Mouse (Mus musculus): Measurements from ENCODE around the gene Castor1. TPM values are rescaled to one million over a fixed set of nuclear protein-coding genes. Genes with fewer than 3 reads are reported as not detected.

The Castor1 gene
- polyA plus RNA-seq, 1 experiment from 2014 or later: 4.1 TPM

GRCm38 (mm10) chr11:4257756-4258155, 39.7 kb downstream of the Castor1 start:
- no peak overlapping the region for H3K9ac ChIP-seq
- H3K36me3 ChIP-seq: no peaks in the 10 kb centered on the region
- H3K27ac ChIP-seq (replicated peaks): no peak overlapping the region
- no peak for ATAC-seq (ENCODE audit: low read depth)
- H3K4me2 ChIP-seq: no peak overlapping the region
- peaks cover 28% of the 10 kb centered on the region for H3K4me1 ChIP-seq (replicated peaks)
- no peaks in the 10 kb centered on the region for H3K27me3 ChIP-seq
- no peaks in the 10 kb centered on the region for H3K9me3 ChIP-seq
- no peak overlapping the region for H3K4me3 ChIP-seq
- WGBS: 47% methylated on average over 5 of the region's 5 CpGs

- Histone ChIP-seq H3K36me3 (no peaks in the 10 kb centered on the region), H3K9ac (0 out of 2 replicates have a peak overlapping the region, but pooled peaks have one; percentile 41), H3K4me3 (peak overlapping the region; percentile 22), H3K27me3 (0 out of 2 replicates have a peak, but pooled peaks cover 4% of the 10 kb centered on the region), H3K27ac (replicated peaks) (no peak overlapping the region), H3K9me3 (no peaks in the 10 kb centered on the region), H3K4me1 (replicated peaks) (peaks cover 30% of the 10 kb centered on the region), H3K4me2 (peak overlapping the region; percentile 51)
- ATAC-seq (ENCODE audit: low read depth): peak; percentile 44
- under 1% methylated on average over 7 of the region's 7 CpGs for WGBS
Observed at GRCm38 (mm10) chr11:4258657-4259082, 40.6 kb downstream of the Castor1 start.

GRCm38 (mm10) chr11:4260463-4261187, 42.6 kb downstream of the Castor1 start:
- Histone ChIP-seq H3K27me3 (peaks cover 23% of the 10 kb centered on the region), H3K9me3 (no peaks in the 10 kb centered on the region), H3K4me1 (replicated peaks) (peaks cover 30% of the 10 kb centered on the region), H3K4me3 (no peak overlapping the region), H3K4me2 (no peak overlapping the region), H3K27ac (replicated peaks) (no peak overlapping the region), H3K36me3 (no peaks in the 10 kb centered on the region), H3K9ac (no peak overlapping the region)
- no peak for ATAC-seq (ENCODE audit: low read depth)
- 44% methylated on average over 14 of the region's 14 CpGs for WGBS

DNA sequence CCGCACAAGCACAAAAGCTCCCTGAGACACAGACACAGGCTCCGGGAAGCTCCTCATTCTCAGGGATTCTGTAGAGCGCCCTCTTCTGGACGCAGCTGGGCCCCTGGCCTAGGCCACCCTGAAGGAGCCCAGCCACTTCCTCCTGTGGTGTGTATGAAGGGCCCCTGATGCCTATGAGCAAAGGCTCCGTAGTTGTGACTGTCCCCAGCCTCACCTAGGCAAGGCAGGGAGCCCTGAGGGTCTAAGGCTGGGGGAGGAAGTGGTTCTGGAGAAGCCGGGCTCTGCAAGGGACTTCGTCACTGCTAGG, 43.1 kb downstream of the Castor1 start:
- H3K27ac ChIP-seq (replicated peaks): no peak overlapping the region
- peaks cover 29% of the 10 kb centered on the region for H3K27me3 ChIP-seq
- no peak for ATAC-seq (ENCODE audit: low read depth)
- 45% methylated on average over 7 of the region's 7 CpGs for WGBS
- no peaks in the 10 kb centered on the region for H3K9me3 ChIP-seq
- no peaks in the 10 kb centered on the region for H3K36me3 ChIP-seq
- H3K4me1 ChIP-seq (replicated peaks): peaks cover 33% of the 10 kb centered on the region
- H3K4me3 ChIP-seq: no peak overlapping the region
- no peak overlapping the region for H3K9ac ChIP-seq
- H3K4me2 ChIP-seq: no peak overlapping the region

GRCm38 (mm10) chr11:4261969-4262368, 43.9 kb downstream of the Castor1 start:
- no peaks in the 10 kb centered on the region for H3K9me3 ChIP-seq
- WGBS: 29% methylated on average over 5 of the region's 5 CpGs
- no peak overlapping the region for H3K4me3 ChIP-seq
- H3K9ac ChIP-seq: no peak overlapping the region
- peaks cover 37% of the 10 kb centered on the region for H3K27me3 ChIP-seq
- no peak overlapping the region for H3K4me2 ChIP-seq
- no peaks in the 10 kb centered on the region for H3K36me3 ChIP-seq
- peak; percentile 23; the same call in 1 of the 2 replicates for ATAC-seq (ENCODE audit: low read depth)
- H3K27ac ChIP-seq (replicated peaks): no peak overlapping the region
- H3K4me1 ChIP-seq (replicated peaks): peaks cover 42% of the 10 kb centered on the region

- ATAC-seq (ENCODE audit: low read depth): no peak
- WGBS: 24% methylated on average over 7 of the region's 7 CpGs
- H3K4me1 ChIP-seq (replicated peaks): peaks cover 40% of the 10 kb centered on the region
Observed at GRCm38 (mm10) chr11:4262847-4263246, 44.8 kb downstream of the Castor1 start.

GRCm38 (mm10) chr11:4263296-4263695, 45.3 kb downstream of the Castor1 start:
- H3K4me1 ChIP-seq (replicated peaks): peaks cover 40% of the 10 kb centered on the region
- H3K36me3 ChIP-seq: no peaks in the 10 kb centered on the region
- no peak overlapping the region for H3K4me2 ChIP-seq
- H3K9ac ChIP-seq: no peak overlapping the region
- no peak overlapping the region for H3K4me3 ChIP-seq
- WGBS: 32% methylated on average over 1 of the region's 1 CpGs
- peaks cover 50% of the 10 kb centered on the region for H3K27me3 ChIP-seq
- no peaks in the 10 kb centered on the region for H3K9me3 ChIP-seq
- H3K27ac ChIP-seq (replicated peaks): no peak overlapping the region
- no peak for ATAC-seq (ENCODE audit: low read depth)

More at GRCm38 (mm10) chr11:4262847-4263246, 44.8 kb downstream of the Castor1 start:
- Histone ChIP-seq H3K27ac (replicated peaks) (no peak overlapping the region), H3K4me2 (no peak overlapping the region), H3K9ac (no peak overlapping the region), H3K4me3 (no peak overlapping the region), H3K36me3 (no peaks in the 10 kb centered on the region), H3K27me3 (peaks cover 46% of the 10 kb centered on the region), H3K9me3 (no peaks in the 10 kb centered on the region)

- no peaks in the 10 kb centered on the region for H3K9me3 ChIP-seq
- H3K36me3 ChIP-seq: no peaks in the 10 kb centered on the region
- H3K4me2 ChIP-seq: no peak overlapping the region
- peaks cover 36% of the 10 kb centered on the region for H3K4me1 ChIP-seq (replicated peaks)
- no peak overlapping the region for H3K27ac ChIP-seq (replicated peaks)
- WGBS: 70% methylated on average over 7 of the region's 7 CpGs
- H3K9ac ChIP-seq: no peak overlapping the region
- H3K4me3 ChIP-seq: no peak overlapping the region
- H3K27me3 ChIP-seq: peaks cover 58% of the 10 kb centered on the region
- no peak for ATAC-seq (ENCODE audit: low read depth)
Observed at GRCm38 (mm10) chr11:4264066-4264465, 46.0 kb downstream of the Castor1 start.

DNA sequence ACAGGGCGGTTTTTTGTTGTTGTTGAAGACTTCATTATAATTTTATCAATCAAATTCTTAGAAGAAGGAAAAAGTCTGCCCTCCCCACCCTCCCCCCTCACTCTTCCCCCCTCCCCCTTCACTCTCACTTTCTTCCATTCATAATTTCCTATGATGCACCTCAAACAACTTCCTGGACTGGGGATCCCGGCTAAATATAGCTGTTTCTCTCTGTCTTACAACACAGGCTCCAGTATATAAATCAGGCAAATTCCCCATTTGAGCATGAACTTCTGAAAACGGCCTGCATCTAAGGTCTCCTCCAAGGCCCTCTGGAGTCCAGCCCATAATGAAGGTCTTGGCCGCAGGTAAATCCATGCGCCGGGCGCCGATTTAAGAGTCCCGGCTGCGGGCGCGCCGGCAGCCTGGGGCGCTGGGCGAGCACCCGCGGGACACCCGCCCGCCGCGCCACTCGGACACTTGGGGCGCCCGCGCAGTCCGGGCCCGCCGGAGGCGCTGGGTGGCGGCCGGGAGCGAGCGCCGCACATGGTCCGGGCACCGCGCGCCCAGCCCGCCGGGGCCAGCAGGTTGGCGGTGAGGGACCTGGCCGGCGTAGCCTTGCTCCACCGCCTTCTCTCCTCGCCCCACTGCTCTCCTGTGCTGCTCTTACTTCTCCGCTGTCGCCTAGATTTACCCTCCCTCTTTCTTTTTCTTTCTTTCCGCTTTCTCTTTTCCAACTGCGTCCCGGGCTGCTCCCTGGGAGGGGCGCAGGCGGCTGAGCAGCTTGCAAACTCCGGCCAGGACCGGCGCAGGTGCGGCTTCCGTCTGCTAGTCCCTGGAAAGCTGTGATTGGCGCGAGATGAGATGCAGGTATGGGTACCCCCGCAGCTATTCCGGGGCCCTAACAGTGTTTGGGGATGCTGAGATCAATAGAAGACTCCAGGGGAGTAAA, 48.5 kb downstream of the Castor1 start:
- Histone ChIP-seq H3K9me3 (no peaks in the 10 kb centered on the region), H3K27me3 (peaks cover 75% of the 10 kb centered on the region), H3K9ac (peak overlapping the region; percentile 65), H3K27ac (replicated peaks) (no peak overlapping the region), H3K4me3 (peak overlapping the region; percentile 49), H3K4me1 (replicated peaks) (peaks cover 26% of the 10 kb centered on the region), H3K4me2 (peak overlapping the region; percentile 88), H3K36me3 (no peaks in the 10 kb centered on the region)
- ATAC-seq (ENCODE audit: low read depth): no peak
- 1% methylated on average over 61 of the region's 61 CpGs for WGBS

DNA sequence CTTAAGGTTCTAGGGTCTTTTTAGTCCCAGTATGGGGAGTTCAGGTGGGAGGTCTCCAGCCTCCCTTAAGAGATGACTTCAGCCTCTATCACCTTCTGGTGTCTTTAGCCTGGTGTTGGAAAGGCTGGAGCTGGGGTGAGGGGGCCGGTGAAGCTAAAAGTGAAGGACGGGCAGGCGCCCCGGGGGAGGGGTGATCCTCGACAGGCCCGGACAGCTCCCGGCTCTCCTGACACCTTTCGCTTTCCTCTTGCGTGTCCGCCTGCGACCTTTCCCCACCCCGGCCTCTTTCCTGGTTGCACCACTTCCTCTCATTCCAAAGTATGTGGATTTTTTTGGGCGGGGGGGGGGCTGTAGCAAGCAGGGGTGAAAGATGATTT, 49.2 kb downstream of the Castor1 start:
- peaks cover 21% of the 10 kb centered on the region for H3K4me1 ChIP-seq (replicated peaks)
- no peak for ATAC-seq (ENCODE audit: low read depth)
- H3K27ac ChIP-seq (replicated peaks): no peak overlapping the region
- no peak overlapping the region for H3K9ac ChIP-seq
- WGBS: 5% methylated on average over 13 of the region's 13 CpGs
- no peaks in the 10 kb centered on the region for H3K9me3 ChIP-seq
- H3K36me3 ChIP-seq: no peaks in the 10 kb centered on the region
- H3K27me3 ChIP-seq: peaks cover 75% of the 10 kb centered on the region
- H3K4me3 ChIP-seq: peak overlapping the region; percentile 49
- H3K4me2 ChIP-seq: peak overlapping the region; percentile 88

- ATAC-seq (ENCODE audit: low read depth): no peak
- no peak overlapping the region for H3K27ac ChIP-seq (replicated peaks)
- H3K36me3 ChIP-seq: no peaks in the 10 kb centered on the region
- no peak overlapping the region for H3K9ac ChIP-seq
- no peaks in the 10 kb centered on the region for H3K9me3 ChIP-seq
- peaks cover 73% of the 10 kb centered on the region for H3K27me3 ChIP-seq
- WGBS: 87% methylated on average over 6 of the region's 6 CpGs
- H3K4me3 ChIP-seq: no peak overlapping the region
- peaks cover 13% of the 10 kb centered on the region for H3K4me1 ChIP-seq (replicated peaks)
- no peak overlapping the region for H3K4me2 ChIP-seq
Observed at GRCm38 (mm10) chr11:4268500-4268899, 50.5 kb downstream of the Castor1 start.

DNA sequence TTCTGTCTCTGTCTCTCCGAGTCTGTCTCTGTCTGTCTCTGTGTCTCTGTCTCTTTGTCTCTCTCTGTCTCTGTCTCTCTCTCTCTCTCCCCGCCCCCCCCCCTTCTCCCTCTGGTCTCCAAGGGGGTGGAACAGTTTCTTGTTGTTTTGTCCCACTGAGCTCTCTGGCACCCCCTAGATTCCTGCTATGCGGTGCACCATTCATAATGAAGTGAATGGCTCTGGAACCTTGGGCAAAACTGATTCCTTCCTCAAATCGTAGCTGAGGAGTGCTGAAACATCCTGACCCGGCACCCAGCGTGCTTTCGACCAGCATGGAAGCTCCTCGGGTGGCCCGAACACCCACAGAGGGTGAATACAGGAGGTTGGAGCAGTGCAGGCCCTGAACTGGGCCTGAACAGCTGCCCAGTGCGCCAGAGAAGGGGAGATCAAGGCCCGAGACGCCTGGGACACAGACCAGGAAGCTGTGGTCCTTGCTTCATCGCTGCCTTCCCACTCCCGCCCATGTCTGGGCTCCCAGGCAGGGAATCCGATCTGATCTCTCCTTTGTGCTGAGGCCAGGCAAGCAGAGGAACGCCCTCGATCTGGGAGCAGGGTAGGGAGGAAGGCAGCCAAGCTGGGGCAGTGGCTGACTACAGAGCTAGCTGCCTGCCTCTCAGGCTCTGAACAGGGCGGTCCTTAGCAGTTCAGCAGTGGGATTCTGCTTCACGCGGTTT, 52.9 kb downstream of the Castor1 start:
- peaks cover 13% of the 10 kb centered on the region for H3K4me1 ChIP-seq (replicated peaks)
- no peak overlapping the region for H3K9ac ChIP-seq
- H3K36me3 ChIP-seq: no peaks in the 10 kb centered on the region
- H3K4me3 ChIP-seq: no peak overlapping the region
- no peak overlapping the region for H3K4me2 ChIP-seq
- H3K27ac ChIP-seq (replicated peaks): no peak overlapping the region
- ATAC-seq (ENCODE audit: low read depth): no peak
- no peaks in the 10 kb centered on the region for H3K9me3 ChIP-seq
- WGBS: 33% methylated on average over 20 of the region's 20 CpGs
- peaks cover 49% of the 10 kb centered on the region for H3K27me3 ChIP-seq
